Mouse (Mus musculus) stomach, postnatal 0 days (tissue): ENCODE measurements around the gene Megf8.

ENCODE experiments used
- CTCF ChIP-seq: IDR thresholded peaks from 2 replicates; pipeline ENCODE4 v1.5.1; 2016; ENCODE audit warnings: antibody characterized with exemption, low read depth, mild to moderate bottlenecking, moderate library complexity
- EP300 ChIP-seq: optimal IDR thresholded peaks from 2 replicates; pipeline ENCODE3; 2016; ENCODE audit warnings: antibody characterized with exemption

GRCm38 (mm10) chr7:25288011-25288410, 29.0 kb upstream of the Megf8 start:
- TF ChIP-seq CTCF (no peak), EP300 (no peak)
